Mouse (Mus musculus): ENCODE data around the gene Lman1l.

Lman1l gene

GRCm38 (mm10) chr9:57590726-57591125 lies 29.8 kb downstream of the Lman1l start:
- DNase-seq (ENCODE audit: low read depth in 2 of 2, low spot score in 2 of 2) = no peak

GRCm38 (mm10) chr9:57589224-57590126 lies 31.1 kb downstream of the Lman1l start, which contains the start of gene Ulk3:
TSS of gene Ulk3 (plus strand) at chr9:57589452.
- DNase-seq (ENCODE audit: low read depth in 2 of 2, low spot score in 2 of 2) = peak; percentile 62 to 70

- no peak for DNase-seq (ENCODE audit: low read depth in 2 of 2, low spot score in 2 of 2)
These were observed 35.6 kb downstream of the Lman1l start for GRCm38 (mm10) chr9:57584991-57585390.

- DNase-seq (ENCODE audit: low read depth in 2 of 2, low spot score in 2 of 2) = peak in 1 of 2 experiments; percentile 7
These were observed 43.3 kb downstream of the Lman1l start for GRCm38 (mm10) chr9:57577144-57577849.

GRCm38 (mm10) chr9:57575577-57575976 lies 45.0 kb downstream of the Lman1l start:
- no peak for DNase-seq (ENCODE audit: low read depth in 2 of 2, low spot score in 2 of 2)

GRCm38 (mm10) chr9:57574397-57574796 lies 46.2 kb downstream of the Lman1l start:
- DNase-seq (ENCODE audit: low read depth in 2 of 2, low spot score in 2 of 2) = no peak

- DNase-seq (ENCODE audit: low read depth in 2 of 2, low spot score in 2 of 2) = no peak
These were observed 52.1 kb downstream of the Lman1l start for GRCm38 (mm10) chr9:57568500-57568899.

GRCm38 (mm10) chr9:57566846-57567245 lies 53.7 kb downstream of the Lman1l start:
- DNase-seq (ENCODE audit: low read depth in 2 of 2, low spot score in 2 of 2) = no peak

- DNase-seq (ENCODE audit: low read depth in 2 of 2, low spot score in 2 of 2) = no peak
These were observed 54.8 kb downstream of the Lman1l start for GRCm38 (mm10) chr9:57565741-57566221.

- no peak for DNase-seq (ENCODE audit: low read depth in 2 of 2, low spot score in 2 of 2)
These were observed 56.0 kb downstream of the Lman1l start for GRCm38 (mm10) chr9:57564609-57565008.

GRCm38 (mm10) chr9:57562896-57563372 lies 57.6 kb downstream of the Lman1l start:
- no peak for DNase-seq (ENCODE audit: low read depth in 2 of 2, low spot score in 2 of 2)

GRCm38 (mm10) chr9:57561711-57562099 lies 58.9 kb downstream of the Lman1l start:
- no peak for DNase-seq (ENCODE audit: low read depth in 2 of 2, low spot score in 2 of 2)

GRCm38 (mm10) chr9:57560861-57561710 lies 59.5 kb downstream of the Lman1l start, which contains the start of gene Scamp2:
TSS of gene Scamp2 (plus strand) at chr9:57560943.
- DNase-seq (ENCODE audit: low read depth in 2 of 2, low spot score in 2 of 2) = peak; percentile 76 to 88

GRCm38 (mm10) chr9:57560263-57560662 lies 60.3 kb downstream of the Lman1l start:
- DNase-seq (ENCODE audit: low read depth in 2 of 2, low spot score in 2 of 2) = no peak

GRCm38 (mm10) chr9:57559568-57559967 lies 61.0 kb downstream of the Lman1l start:
- no peak for DNase-seq (ENCODE audit: low read depth in 2 of 2, low spot score in 2 of 2)

- no peak for DNase-seq (ENCODE audit: low read depth in 2 of 2, low spot score in 2 of 2)
These were observed 61.9 kb downstream of the Lman1l start for GRCm38 (mm10) chr9:57558625-57559024.

- no peak for DNase-seq (ENCODE audit: low read depth in 2 of 2, low spot score in 2 of 2)
These were observed 63.4 kb downstream of the Lman1l start for GRCm38 (mm10) chr9:57557215-57557614.

Data from CD8-positive naive resting alpha-beta T cell, adult 2 months (primary cell).